Mouse (Mus musculus): Measurements from ENCODE around the gene Bok.
"Not testable (repeated sequence)": the region's sequence is repeated elsewhere in the genome, so short reads cannot be mapped to it uniquely, and the experiment has no call there.

Bok gene

DNA sequence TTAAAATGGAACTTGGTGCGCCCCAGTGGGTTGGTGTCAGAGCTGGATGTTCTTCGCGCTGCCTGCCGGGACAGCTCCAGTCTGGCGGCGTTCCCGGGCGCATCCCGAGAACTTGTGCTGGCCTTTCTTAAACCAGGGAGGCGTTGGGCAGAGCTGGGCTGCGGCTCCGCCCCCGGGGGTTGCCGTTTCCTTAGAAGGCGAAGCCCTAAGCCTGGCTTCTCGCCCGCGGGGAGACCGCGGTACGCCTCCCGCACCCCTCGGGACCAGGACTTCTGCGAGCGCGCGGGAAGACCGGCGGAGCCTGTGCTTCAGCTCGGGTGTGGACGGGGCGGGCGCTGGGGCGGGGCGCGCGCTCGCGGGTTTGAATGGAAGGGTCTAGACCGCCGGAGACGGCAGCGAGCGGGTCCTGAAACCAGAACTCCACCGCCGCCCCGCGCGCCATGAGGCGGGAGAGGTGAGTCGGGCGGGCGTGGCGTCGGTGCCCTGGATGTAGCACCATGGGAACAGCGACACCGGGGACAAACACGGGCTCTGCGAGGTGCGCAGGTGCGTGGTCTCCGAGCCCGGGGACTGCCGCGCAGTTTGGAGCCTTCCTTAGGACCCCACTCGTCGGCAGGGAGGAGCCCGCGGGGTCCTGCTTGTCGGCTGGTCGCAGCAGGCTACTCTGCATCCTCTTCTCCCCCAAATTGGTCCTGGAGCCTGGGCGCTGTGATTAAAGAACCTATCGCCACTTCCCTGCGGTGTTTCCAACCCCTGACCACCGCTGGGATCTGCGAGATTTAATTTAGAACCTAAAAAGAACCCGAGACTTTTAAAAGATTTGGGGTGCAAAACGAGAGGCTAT is at the start of gene Bok:
TSS of gene Bok (plus strand) at position 260 of the 844 bp plus-strand sequence.
- peak; percentile 58 for DNase-seq (ENCODE audit: low read depth, low spot score)

DNA sequence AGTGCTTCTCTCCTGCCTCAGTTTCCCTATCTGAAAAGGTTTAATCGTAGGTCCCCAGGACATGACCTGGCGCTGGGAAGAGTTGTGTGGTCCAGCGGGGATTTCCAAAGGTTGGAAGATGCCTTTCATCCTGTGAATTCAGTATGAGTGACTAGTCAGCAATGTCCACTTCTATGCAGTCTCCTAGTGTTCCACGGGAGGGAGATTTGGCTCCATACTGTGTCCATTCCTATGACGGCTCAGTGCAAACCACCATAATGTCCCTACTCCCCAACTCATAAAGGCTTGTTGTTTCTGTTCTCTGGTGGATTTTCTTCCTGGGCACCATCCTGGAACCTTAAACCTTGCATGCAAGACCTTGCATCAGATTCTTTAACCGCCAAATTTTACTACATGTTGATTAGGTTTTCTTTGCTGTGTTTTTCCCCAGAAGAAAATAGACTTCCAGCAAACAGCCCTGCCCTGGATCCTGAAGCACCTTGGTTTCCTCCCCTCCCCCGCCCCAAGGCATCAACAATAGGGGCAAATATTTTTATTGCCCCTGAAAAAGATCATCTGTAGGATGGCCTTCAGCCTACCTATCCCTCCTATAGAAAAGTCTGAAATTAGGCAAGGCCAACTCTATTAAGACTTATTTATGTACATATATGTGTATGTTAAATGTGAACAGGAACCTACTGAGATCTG is 49.1 kb upstream of the Bok start:
- no peak for DNase-seq (ENCODE audit: low read depth, low spot score)

DNA sequence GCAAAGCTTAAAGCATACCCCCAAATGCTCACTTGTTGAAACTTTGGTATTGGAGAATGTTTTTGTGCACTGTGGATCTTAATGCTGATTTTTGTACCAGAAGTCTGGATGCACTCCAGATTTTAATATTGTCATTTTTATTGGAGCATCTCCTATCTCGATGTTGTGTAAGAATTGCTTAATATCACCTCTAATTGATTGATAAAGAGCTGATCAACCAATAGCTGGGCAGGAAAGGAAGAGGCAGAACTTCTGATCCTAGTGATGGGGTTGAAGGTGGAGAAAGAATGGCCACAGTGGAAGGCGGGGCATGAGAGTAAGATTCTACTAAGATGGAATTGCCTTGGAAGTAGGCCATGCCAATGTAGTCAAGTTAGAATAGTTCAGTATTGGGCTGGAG is 43.5 kb upstream of the Bok start:
- no peak for DNase-seq (ENCODE audit: low read depth, low spot score)

DNA sequence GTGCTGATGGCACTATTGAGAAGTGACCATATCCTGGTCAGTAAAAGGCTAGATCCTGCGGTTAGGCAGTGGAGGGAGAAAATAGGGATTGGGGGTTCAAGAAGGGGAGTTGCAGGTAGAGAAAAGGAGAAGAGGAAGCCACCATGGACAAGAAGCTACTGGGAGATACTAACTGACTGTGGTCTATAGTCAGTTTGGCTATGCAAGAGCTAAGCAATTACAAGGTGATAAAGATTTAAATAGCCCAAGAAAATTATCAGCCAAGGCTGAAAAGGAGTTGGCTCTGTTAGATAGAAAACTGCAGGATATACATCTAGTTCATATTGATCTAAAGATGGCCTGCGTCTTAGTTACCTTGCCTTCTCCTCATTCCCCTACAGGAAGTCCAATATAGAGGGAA is 42.8 kb upstream of the Bok start:
- DNase-seq (ENCODE audit: low read depth, low spot score) = no peak

DNA sequence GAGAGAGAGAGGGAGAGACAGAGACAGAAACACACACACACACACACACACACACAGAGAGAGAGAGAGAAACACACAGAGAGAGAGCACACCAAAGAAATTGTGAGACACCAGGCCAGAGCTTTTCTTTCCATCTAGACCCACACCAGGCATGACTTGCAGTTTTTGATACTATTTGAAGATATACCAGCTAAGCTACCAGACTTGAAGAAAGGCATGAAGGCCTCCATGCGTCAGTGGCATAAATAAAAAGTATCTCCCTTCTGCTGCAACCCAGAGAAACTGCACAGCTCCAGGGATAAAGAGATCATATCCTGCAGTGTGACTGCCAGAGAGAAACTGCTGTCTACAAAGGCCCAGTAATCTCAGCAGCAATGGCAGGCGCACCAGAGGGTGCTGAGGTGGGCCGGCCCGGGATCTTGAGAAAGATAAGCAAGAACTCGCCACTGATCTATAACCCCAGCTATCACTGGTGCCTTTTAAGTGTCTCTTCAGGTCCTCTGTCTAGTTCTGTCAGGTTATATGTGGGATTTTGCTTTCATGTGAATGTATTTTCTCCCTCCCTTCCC is 35.8 kb upstream of the Bok start:
- no peak for DNase-seq (ENCODE audit: low read depth, low spot score)

DNA sequence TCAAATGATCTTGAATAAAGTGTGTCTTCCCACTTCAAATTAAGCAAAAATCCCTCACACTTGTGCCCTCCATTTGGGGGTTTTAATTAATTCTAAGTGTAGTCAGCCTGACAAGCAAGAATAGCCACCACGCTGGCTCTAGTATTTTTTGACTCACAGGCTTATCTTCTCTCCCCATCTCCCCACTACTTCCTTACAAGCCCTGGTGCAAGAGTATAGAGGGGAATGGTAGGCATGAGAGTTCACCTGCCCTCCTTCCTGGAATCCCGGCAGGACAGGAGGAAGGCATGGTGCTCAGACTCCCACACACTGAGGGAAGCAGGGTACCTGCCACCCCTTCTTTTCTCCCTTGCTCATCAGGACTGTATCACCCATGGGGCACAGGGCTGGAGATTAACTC is 31.2 kb upstream of the Bok start:
- no peak for DNase-seq (ENCODE audit: low read depth, low spot score)

DNA sequence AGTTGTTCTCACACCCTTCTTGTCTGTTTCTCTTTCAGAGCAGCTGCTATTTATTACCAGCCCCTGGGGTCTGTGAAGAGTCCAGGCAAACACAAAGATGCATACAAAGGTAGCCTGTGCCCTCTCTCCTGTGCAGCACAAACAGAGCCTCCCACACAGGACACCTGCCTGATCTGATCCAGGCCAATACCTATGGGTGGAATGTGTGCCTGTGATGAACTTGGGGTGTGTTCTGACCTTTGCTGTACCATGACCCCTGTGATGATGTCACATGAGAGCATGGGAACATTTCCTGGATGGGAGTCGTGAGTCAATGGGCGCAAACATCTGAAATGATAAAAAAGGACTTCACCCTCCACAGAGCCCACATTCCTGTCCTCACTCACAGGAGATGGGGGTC is 30.7 kb upstream of the Bok start:
- DNase-seq (ENCODE audit: low read depth, low spot score) = no peak

DNA sequence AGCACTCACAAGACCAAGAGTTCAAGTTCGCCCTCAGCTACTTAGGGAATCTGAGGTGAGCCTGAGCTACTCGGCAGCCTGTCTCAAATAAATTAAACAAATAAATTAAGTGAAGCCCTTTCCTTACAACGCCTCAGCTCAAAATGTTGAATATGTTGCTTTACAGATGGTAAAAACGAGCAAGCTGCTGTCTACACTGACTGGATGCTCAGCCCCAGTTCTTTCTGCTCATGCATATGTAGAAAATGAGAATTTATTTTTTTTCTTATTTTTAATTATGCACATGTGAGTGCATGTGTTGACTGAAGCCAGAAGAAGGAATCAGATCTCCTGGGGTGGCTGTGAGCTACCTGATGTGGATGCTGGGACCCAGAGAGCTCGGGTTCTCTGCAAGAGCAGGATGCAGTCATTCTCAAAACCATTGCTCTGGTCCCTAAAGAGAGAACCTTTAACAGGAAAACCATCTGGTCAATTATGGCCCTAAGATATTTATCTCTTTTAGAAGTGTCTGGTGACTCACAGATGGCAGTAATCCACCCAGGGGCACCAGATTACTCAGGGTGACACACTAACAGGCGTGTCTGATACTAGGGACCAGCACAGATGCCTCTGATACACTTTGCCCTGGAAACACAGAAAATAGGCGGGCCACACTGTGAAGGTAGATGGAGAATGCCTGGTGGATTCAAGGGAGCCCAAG is 29.0 kb upstream of the Bok start:
- no peak for DNase-seq (ENCODE audit: low read depth, low spot score)

DNA sequence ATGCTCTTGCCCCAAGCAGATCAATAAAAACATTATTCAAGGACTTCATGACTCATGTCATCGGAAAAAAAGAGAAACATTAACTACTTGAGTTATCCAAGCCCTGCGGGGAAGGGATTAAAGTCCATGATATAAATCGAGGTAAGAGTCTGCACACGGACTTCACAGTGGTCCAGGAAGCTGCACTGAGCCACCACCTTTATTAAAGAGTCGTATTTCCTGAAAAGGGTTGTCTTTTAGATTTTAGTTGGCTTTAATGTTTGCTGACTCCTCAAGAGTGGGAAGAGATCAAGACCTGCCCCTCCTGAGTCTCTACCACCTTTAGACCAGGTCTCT is 28.5 kb upstream of the Bok start:
- no peak for DNase-seq (ENCODE audit: low read depth, low spot score)

DNA sequence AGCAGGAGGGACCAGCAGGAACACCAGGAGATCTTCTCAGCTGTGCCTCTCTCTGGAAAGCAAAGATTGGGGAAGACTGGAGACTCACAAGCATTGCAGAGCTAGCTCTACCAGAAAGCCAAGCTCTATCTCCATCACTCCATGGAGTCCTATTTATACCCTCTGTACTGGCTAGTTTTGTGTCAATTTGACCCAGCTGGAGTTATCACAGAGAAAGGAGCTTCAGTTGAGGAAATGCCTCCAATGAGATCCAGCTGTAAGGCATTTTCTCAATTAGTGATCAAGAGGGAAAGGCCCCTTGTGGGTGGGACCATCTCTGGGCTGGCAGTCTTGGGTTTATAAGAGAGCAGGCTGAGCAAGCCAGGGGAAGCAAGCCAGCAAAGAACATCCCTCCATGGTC is 26.9 kb upstream of the Bok start, which contains the start of gene Stk25:
TSS of gene Stk25 (minus strand) at position 101 of the 400 bp plus-strand sequence.
- DNase-seq (ENCODE audit: low read depth, low spot score) = not testable (repeated sequence)

DNA sequence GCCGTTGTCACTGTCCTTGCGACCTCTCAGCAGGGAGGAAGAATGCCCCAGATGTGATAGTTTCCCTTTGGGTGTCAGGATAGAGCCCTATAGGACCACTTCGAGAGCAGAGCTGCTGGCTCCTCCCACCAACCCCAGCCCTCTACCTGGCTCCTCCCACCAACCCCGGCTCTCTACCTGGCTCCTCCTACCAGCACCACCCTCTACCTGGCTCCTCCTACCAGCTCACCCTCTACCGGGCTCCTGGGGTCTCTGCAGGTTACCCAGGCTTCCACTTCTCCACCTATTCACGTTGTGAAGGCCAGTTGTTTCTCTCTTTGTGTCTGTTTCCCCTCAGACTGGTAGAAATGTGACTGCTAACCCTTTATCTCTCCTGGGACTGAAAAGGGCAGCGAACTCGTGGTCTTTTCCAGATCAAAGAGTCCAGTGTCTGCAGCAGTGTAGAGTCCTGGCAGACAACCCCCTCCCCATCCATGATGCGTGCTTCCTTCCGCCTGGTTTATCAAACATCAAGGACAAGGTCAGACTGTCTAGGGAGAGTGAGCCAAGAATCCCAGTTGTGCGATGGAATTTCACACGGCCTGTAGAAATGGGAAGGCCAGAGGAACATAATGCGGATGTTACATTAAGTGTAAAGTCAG is 17.6 kb upstream of the Bok start:
- peak; percentile 82 for DNase-seq (ENCODE audit: low read depth, low spot score)

DNA sequence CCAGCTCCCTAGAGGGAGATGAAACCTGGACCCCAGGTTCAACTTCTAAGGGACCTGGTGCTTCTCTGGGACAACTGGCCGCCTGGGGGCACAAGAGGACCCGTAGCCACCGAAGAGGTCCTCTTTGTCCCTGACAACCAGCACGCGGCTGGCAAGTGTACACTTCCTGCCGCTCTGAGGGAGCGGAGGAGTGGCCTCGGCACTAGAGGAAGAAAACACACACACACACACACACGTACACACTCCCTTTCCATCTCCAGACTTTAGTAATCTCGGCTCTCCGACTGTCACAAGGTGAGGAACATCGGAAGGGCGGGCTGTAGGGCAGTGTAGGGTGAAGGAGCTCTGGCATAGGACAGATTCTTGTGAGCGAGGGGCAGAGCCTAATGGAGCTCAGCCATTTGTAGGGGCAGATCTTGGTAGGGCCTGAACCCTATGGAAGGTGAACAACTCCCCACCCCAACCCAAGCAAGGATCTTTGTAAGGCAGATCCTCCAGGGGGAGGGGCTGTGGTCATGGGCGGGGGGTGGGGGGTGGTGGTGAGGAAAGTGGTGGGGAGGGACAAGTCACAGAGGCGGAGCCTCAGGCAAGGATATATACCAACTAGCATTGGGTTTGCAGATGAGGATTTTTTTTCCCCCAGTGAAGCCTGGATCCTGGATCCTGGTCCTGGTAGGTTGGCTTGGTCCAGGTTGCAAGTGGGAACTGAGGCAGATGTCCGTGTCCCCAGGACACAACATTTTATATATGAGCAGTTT is 16.5 kb upstream of the Bok start:
- DNase-seq (ENCODE audit: low read depth, low spot score) = peak; percentile 69

DNA sequence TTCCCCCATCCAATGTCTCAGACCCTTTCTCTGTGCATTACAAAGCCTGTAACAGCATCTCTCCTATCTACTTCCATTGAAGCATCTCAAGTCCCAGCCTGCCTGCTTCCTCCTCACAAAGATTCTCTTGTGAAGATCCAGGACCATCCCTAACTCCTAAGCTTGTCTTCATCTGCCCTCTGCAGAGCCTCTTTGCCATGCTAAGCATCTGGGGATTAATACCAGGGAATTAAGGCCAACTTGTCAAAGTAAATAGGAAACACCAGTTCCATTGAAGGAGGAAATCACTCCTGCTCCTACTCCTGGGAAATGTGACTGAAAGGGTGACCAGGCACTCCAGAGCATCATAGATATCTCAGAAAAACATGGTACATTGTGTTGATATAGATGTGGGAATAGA is 15.5 kb upstream of the Bok start:
- no peak for DNase-seq (ENCODE audit: low read depth, low spot score)

DNA sequence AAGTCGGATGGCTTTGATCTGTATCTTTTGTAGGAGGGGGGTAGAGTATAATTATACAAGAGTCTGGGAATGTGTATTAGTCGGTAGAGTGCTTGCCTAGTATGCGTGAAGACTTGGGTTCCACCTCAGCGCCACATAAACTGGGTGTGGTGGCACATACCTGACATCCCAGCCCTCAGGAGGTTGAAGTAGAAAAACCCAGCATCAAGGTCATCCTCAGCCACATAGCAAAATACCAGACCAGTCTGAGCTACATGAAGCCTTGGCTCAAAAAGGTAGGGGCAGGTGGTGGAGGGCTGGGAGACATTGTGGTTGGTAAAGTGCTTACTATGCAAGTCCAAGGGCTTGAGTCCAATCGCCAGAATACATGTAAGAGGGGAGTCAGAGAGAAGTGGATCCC is 12.8 kb upstream of the Bok start:
- no peak for DNase-seq (ENCODE audit: low read depth, low spot score)

DNA sequence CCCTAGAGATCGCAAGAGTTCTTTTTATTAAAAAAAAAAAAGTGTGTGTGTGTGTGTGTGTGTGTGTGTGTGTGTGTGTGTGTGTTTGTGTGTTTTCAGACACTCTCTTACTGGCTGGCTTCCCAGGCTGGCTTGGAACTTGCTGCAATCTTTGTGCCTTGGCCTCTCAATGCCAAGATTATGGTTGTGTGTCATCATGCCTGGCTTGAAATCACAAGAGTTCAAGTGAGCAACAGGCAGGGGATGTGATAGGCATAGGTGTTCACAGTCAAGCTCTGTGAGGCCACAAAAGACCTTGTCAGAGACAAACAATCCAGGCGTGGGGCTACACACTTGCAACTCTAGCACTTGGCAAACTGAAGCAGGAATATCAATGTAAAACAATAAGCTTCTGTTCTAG is 7.1 kb upstream of the Bok start:
- DNase-seq (ENCODE audit: low read depth, low spot score) = no peak

DNA sequence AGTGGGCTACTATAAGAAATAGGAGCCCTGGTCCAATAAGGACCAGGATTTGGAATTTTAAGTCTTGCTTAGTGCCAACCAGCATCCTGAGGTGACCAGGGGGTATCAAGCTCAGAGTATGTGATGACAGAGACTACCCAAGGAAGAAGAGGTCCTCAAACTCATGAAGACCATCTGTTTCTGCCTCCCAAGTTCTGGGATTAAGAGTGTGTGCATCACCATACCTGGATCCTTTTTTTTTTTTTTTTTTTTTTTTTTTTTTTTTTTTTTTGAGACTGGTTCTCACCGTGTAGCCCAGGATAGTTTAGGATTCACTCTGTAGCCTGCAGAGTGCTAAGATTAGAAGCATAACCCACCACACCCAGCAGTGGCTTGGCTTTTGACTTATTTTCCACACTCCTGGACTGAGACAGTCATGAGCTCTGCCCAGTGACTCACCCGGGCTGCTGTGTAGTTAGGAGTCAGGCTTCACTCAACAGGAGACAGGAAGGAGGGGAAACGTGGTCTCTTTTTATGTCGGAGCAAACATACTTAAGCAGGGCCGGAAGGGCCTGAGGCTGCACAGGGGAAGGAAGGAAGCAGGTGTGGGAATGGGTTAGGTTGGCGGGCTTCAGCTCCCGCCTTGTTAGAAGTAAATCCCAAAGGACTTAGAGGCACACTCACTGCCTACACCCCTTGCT is 5.4 kb upstream of the Bok start:
- DNase-seq (ENCODE audit: low read depth, low spot score) = no peak

DNA sequence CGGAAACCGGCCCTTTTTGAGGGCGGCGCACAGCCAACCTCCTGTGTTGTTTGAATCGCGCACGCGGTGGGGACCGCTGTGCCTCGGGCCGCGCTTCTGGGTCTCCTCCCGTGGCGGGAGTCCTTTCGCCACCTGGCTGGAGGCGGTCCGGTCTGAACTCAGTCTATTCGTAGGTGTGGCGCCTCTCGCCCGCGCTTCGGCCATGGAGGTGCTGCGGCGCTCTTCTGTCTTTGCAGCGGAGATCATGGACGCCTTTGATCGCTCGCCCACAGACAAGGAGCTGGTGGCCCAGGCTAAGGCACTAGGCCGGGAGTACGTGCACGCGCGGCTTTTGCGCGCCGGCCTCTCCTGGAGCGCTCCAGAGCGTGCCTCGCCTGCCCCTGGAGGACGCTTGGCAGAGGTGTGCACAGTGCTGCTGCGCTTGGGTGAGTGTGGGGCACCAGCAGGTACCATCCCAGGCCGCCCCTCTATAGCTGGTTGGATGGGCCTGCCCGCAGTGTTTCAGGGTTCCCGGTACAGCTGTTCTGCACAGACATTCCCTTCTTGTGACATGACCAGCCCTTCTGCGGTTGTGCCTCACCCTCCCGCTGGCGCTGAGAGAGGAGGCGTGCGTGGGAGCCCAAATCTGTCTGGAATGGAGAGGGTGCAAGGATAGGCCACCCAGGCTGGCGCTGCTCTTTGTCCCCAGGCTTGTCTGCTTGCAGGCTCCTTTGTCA is 943 bp downstream of the Bok start:
- DNase-seq (ENCODE audit: low read depth, low spot score) = peak; percentile 63

DNA sequence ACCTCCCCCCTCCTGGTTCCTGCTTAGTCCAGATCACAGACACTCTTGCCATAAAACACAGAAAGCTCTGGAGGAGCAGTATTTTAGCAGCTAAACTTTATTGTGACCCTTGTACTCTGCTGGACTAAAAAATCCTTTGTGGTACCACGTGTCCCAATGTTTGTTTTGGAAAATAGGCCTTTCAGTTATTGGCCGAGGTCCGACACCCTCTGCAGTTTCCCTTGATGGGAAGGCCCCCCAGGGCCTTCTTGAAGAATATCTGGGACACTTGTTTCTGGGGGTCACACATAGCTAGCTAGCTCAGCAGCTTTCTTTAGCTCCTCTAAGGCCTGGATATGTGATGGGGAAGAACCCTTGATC is 1.5 kb downstream of the Bok start:
- no peak for DNase-seq (ENCODE audit: low read depth, low spot score)

DNA sequence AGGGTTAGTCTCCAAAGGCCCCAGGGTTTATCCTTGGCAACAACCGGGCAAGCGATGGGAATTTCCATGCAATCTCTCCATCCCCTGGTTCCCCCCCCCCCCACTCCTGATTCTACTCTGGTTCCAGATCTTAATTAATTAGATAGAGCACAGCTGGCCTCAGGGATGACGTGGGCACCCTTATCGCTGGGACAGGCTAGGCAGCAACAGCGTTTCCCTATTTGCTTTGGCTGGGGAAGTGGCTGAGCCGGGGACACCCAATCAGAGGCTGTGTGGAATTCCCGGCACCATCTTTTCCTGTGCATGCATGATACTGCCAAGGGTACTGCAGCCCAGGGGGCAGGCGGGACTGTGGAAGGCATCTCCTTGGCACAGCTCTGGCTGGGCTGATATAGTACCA is 2.7 kb downstream of the Bok start:
- no peak for DNase-seq (ENCODE audit: low read depth, low spot score)

DNA sequence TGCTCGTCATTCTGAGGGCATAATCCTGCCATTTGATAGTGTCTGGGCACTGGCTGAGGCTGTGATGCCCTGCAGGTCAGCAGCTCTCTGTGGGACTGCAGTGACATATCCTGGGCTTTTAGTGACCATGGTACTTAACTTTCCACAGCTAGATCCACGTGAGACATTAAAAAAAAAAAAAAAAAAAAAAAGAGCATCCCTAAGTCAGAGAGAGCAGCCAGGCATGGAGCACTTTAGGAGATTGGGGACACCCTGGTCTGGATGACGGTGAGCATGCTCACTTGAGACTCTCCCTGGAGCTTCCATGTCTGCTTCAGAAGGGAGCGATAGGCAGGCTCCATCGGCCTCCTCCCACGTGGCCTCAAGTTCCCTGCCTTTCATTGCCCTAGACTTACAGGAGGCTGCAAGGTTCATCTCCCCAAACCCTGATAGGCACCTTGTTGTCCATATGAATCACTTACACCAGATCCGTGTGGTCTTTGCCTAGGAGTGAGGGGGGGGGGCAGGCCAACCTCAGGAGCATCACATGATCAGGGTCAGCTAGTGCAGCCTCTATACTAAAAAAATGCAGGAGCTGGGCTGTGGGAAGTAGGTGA is 4.5 kb downstream of the Bok start:
- DNase-seq (ENCODE audit: low read depth, low spot score) = no peak
